Mouse (Mus musculus) cerebellum, adult (tissue): ENCODE results near the gene Ldlrad1.

Source experiments
- ATAC-seq: cut with Nextera tagmentation; 2 replicates; pipeline ENCODE4 v1.9.2; 2017; ENCODE audit warnings: mild to moderate bottlenecking, moderate library complexity, mixed read lengths; ENCODE audit not compliant: insufficient number of reproducible peaks, low FRiP score, low TSS enrichment

Gene Ldlrad1

DNA sequence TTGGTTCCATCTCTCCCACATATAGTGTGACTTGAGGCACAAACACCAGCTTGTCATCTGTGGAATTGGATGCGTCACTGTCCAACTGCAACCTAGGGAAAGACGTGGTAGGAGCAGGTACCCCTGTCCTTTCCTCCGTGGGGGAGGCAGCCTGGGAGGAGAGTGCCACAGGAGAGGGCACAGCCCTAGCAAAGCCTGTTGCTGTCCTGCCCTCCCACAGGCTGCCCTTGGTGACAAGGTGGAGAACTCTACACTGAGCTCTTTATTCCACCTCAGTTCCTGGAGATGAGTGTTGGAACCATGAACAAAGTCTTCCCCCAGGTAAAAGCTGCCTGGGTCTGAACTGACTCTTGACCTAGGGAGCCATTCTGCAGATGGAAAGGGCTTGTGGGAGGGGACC, at the start of gene Ldlrad1:
Gene Ldlrad1, plus strand, starts transcription at position 301 of the 400 bp plus-strand sequence.
- ATAC-seq, result no peak

DNA sequence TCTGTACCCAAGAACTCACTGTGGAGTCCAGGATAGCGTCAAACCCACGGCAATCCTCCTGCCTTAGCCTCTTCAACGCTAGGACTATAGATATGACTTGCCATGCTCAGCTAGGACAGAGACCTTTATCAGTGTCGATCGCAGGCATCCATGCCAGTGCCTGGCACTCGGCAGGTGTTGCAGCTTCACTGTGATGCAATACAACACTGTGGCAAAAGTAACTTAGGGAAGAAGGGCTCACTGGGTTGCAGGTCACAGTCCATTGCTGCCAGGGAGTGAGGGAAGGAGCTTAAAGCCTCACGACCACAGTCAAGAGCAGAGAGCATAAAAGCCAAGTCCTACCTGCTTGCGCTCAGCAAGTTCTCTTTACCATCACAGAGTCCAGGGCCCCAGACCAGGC, 48.8 kb upstream of the Ldlrad1 start:
- no peak for ATAC-seq

DNA sequence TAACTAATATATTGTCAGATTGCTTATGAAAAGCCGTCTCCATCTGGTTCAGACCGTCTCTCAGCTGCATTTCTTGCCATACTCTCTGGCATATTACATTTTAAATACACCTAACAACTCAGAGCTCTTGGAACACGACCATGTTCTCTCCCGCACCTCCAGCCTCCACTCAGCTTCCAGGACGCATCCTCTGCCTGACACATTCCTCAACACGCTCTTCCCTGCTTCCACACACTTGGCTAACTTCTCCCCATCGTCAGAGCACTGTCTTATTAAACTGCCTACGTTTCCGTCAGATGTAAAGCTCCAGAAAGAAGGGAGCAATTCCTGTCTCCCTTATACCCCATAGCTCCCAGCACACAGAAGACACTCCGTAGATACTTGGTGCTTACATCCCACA, 45.6 kb upstream of the Ldlrad1 start:
- 0 out of 2 replicates have a peak, but pooled peaks have one; percentile 36 for ATAC-seq

DNA sequence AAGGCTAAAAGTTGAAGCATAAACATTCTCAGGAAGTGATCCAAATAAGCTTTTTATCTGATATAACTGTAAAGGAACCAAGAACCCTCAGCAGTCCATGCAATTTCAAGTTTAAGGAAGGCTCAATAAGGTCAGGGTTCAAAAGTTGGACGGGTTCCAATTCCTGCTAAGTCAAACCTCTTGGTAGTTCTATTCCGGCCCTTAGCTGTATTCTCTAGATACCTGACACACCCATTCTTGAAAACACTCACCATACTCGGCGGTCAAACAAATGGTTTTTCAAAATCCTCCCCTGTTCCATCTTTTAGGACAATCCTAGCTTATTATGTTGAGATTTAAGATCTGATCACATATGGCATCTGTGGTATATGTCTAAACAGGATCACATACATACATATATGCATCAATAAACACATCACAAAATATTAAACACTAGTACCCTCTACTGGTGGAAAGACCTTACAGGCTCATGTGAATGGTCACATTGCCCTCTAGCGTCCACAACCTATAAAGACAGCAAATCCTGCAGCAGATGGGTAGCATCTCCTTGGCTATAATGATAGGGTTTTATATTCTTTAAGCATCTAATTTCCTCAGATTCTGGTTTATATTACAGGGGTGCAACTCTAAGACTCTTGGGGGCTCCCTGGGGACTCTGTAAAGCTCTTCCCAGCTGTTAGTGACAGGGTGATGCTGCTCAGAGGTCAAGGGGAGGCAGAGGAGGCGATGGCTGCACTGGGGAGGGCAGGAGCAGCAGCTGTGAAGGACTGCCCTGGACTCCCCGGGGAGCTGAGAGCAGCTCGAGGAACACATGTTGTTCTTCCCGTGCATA, 45.0 kb upstream of the Ldlrad1 start:
- peak; percentile 80; the same call in 1 of the 2 replicates for ATAC-seq

DNA sequence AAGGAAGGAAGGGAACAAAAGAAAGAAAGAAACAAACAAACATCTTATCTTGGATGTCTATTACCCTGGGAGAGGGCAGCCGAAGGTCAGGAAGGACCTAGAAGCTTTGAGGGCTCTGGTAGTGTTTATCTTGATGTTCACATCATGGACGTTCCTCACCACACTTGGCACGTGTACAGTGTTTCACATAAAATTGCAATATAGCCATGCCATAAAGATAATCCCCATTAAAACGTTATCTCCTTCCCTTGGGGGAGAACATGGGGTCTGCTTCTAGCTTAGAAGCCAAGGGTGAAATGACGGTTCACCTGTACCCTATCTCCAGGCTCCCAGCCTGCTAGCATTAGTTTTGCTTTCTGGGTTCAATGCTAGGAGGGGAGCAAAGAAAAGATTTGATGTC, 42.3 kb upstream of the Ldlrad1 start:
- ATAC-seq, result no peak

DNA sequence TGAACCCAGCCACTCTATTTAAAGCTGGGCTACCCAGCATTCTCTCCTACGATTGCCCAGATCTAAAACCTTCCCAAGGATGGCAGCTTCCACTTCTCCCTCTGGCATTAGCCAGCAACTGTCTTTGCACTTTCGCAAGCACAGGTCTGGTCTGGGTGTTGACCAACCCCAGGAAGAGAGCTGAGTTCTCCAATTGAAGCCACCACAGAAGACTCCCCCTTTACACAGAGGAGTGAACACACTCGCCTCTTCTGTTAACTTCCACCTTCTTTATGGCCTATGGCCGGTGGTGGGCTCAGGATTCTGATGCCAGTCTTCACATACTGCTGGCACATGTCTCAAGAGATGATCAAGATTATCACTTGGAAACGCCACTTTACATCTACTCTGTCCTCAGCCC, 41.2 kb upstream of the Ldlrad1 start:
- no peak for ATAC-seq

DNA sequence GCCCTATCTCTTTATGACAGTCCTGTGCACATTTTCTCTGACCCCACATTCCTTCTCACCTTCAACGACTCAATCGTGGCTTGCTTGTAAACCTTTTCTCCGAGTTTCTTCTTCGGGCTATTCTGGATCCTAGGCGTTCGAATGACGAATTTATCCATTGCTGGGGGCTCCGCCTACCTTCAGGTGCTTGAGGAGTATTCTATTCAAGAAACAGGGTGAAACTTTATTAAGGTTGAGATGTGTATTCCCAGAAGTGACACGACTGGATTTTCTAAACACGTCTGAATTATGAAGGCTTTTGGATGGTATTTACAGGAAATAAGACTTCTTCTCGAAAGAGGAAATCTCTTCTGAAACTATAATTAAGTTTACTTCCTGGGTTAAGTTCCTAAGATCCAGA, 31.5 kb upstream of the Ldlrad1 start:
- ATAC-seq, result no peak

DNA sequence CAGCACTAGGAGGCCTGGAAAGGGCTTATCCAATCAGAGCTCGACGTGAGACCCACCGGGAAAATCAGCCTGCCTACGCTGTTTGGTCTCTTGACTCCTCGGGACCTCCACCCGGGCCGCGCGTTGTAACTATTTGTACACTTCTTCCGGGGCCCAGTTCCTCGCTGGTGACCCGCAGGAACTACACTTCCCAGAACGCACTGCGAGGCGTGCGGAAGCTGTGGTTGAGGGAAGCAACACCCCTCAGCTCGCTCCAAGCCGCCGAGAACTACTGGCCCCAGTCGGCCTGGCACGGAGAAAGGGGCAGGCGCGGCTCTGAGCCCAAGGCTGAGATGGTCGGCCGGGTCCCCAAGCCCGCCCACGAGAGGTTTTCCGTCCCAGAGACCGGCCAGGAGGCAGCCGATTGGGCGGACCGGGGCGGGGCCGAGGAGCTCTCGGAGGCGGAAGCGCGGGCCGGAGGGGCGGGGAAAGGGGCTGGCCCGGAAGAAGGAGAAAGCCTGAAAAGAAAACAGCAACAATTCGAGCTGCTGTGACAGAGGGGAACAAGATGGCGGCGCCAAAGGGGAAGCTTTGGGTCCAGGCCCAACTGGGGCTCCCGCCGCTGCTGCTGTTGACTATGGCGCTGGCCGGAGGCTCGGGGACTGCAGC, 30.7 kb upstream of the Ldlrad1 start, which contains the start of gene Tmem59:
Gene Tmem59, plus strand, starts transcription at position 218 of the 648 bp plus-strand sequence.
- peak; percentile 96 for ATAC-seq

DNA sequence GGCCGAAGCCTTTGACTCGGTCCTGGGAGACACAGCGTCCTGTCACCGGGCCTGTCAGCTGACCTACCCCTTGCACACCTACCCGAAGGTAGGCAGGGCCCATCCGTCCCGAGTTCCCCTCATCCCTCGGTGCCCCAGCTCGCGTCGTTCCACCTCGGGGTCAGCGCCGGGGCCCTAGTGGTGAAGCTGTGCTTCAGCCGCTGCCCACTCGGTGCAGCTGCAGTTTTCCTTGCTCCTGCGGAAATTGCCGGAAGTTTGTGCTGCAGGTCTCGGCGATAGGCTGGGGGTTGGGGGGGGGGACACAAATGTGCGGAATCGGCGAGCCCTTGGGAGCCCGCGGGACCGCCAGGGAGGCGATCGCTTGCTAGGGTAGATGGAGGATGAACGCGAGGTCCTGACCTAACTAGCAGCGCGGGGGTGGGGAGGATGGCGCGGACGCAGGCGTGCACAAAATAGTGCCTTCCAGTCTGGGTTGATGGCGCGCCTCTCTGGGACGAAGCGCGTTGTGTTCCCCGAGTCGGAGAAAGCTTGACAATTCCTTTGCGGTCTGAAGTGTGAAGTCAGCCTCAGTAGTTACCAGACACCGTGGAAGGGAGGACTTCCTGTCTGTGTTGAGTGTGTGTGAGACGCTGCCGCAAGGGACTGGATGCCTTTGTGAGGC, 30.0 kb upstream of the Ldlrad1 start, which contains the start of gene Tceanc2:
Gene Tceanc2, minus strand, starts transcription at position 287 of the 661 bp plus-strand sequence.
- ATAC-seq, result peak; percentile 61

DNA sequence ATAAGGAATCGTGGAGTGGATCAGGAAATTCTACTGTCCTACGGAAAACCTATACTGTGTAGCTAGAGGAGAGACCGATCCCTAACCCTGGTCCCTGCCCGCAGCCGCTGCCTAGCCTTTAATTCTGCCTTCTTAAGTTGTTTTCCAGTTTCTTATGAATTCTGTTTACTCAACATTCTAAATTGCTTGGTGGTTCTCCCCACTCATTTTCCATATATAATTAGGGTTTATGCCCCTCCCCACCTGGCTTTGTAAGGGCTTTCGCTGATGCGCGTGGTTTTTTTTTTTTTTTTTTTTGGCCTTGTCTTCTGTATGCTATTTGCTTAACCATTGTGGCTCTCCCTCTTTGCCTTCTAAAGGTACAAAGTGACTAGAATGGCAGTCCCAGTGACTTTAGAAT, 29.4 kb upstream of the Ldlrad1 start:
- ATAC-seq, result no peak

DNA sequence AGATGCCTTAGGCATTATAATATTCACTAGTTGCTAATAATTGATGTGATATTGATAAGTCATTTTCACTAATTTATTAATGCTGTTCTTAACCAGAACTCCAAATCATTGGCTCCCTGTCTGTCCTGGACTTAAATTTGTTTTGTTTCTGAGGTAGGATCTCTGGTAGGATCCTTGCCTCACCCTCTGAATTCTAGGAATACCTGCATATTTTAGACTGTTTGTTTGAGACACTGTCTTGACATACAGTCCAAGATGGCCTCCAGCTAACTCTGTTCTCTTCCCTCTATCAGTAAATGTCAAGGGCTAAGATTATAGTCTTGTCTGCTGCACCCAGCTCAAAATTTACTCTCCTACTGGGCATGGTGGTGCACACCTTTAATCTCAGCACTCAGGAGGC, 28.2 kb upstream of the Ldlrad1 start:
- ATAC-seq, result no peak

DNA sequence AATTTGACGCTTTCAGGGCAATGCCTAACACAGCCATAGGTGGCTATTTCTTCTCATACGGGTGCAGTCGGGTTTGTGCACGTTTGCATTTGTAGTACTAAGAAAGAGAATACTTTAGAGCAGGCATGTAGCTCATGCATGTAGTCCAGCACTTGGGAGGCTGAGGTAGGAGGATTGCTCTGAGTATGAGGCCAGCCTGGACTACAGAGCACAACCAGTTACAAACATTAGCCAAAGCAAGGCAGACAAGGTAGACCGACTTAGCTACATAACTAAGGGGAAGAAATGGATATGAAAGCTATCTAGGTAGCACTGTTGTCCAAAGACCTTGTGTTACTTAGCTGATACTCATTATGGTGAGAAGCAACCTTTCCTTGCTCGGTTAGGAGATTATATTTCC, 27.1 kb upstream of the Ldlrad1 start:
- no peak for ATAC-seq

DNA sequence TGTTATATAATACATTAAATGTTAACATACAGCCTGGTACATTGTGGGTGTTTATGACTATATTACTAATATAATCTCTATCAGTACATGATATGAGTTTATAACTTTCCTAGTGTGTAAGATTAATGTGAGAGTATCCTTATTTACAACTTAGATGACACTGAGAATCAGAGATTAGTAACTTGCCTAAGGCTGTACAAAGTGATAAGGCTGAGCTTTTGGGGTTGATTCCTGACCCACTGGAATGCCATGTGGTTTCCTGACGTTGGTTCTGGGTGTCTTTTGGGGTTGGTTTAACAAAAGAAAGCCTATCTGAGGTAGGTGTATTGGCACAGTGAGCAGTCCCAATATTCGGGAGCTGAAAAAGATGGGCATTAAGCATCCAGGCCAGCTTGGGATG, 26.2 kb upstream of the Ldlrad1 start:
- ATAC-seq, result no peak

DNA sequence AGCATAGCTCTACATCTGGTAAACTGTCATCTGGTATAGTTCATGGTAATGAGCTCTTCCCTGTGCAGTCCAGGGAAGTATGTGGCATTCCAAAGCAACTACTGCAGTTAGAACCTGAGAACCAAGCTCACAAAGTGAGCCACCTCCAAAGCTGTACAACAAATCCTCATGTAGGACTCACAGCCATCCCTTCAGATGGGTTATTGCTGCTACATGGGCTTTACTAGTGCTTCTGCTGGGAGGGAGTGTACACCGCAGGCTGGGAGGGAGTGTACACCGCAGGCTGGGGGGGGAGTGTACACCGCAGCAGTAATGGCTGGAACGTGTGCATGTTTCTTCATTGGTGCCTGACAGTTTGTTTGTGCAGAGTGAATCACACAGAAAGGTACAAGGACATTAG, 25.8 kb upstream of the Ldlrad1 start:
- no peak for ATAC-seq

DNA sequence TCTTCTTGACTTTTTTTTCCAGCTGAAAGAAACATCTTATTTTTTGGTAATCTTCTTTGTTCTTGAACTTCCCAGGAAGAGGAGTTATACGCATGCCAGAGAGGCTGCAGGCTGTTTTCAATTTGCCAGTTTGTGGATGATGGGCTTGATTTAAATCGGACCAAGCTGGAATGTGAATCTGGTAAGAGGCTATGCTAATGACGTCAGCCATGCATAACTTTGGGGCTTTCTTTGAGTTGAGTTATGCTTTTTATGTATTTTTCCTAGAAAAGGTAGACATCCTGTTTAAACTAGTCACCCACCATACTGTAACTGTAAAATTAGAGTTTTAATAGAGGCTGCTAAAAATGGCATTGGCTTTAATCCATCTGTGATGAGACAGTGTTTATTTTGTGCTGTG, 23.3 kb upstream of the Ldlrad1 start:
- no peak for ATAC-seq

DNA sequence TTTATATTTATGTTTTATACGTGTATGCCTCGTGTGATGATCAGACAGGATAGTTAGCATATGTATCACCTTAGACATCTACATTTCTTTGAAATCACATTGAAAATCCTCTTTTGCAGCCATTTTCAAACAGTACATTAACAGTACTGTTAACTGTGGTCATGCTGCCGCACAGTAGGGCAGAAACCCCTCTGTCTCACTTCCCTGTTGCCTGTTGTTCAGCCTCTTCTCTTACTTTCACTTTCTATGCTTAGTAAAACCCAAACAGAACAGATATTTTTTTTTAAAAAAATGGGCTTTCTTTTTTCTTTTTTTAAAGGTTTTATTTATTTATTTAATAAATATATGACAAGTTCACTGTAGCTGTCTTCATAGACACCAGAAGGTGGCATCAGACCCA, 15.1 kb upstream of the Ldlrad1 start:
- no peak for ATAC-seq

DNA sequence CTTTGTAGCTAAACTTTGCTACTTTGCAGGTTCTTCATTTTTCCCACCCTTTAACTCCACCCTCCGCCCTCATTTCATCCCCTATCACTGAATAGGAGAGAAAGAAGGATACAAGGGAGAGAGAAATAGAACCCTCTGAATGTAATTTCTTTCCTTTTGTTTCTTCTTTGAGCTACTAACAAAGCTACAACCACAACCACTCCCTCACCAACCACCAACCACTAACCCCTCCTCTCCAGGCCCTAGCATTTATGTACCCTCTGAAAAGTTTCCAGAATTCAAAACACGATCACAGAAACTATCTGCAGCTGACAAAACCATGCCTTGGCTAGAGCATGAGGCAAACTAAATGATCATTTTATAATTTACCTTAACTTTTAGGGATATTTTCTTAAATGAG, 12.5 kb upstream of the Ldlrad1 start:
- ATAC-seq, result no peak

DNA sequence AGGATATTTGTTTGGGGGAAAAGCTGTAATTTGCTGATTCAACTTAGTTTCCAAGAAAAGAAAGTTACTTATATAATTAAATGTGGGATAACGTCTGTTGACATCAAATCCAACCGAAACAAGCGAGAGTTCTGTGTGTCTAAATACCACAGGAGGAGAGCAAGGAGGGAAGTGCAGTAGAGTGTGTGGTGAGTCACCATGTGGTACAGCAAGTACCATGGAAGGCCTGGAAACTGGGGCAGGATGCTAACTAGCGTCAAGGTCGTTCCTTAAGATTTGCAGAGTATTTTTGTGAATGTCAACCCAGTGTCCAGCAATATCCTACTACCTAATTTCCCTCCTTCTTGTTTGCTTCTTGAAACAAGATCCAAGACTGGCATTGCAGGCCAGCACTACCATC, 10.9 kb upstream of the Ldlrad1 start:
- ATAC-seq, result no peak

DNA sequence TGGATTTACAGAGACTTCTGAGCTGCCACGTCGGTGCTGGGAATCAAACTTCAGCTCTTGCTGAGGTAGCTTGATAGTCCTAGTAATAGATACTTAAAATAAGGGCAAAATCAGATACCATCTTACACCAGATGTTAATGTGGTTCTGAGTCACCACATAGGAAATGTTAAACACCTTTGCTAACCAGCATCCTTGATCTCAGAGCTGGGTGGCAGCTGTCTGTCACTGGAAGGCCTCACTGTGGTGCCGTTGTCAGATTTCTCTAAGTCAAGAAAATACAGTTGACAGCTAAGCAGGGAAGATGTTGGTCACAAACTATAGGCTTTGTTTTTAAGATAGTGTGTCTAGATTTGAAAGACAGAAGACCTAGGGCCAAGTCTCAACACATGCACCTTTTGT, 7.2 kb upstream of the Ldlrad1 start:
- no peak for ATAC-seq

DNA sequence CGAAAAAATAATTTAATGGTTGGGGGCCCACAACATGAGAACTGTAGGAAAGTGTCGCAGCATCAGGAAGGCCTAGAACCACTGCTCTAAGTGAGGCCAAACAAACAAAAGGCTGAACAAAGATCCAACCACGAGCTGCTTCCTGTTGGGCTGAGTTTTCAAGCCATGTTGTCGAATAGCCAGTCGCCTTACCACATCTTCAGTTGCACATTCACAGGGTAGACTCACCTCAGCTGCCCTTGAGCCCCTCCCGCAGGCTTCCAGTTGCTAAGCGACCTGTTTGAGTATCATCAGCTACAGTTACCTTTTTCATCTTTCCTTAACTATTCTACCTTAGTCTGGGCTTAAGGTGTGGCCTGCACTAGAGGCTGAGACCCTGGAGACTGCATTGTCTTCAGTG, 6.0 kb upstream of the Ldlrad1 start:
- ATAC-seq, result no peak

DNA sequence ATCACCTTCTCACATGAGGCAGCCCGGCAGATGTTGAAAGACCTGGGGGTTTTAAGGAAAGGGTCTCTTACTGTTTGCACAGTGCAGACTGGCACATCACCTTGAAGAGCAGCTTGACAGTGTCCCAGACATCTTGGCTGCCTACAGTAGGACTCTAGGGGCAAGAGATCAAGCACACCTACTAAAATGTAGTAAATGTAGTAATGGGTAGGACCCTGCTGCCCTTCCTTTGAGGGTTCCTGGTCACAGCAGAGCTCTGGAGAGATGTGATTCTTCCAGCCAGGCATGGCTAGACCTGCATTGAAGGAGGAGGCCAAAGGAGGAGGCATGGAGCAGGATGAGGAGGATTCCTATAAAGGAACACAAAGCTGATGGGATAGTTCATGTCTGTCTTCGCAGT, 2.0 kb upstream of the Ldlrad1 start:
- no peak for ATAC-seq
